Mouse (Mus musculus): ENCODE data around the gene Slc15a3. TPM values are rescaled to one million over a fixed set of nuclear protein-coding genes. Genes with fewer than 3 reads are reported as not detected.

The Slc15a3 gene
- polyA plus RNA-seq, 1 experiment from 2014 or later, result 0.45 TPM

- WGBS, result 64% methylated on average over 5 of the region's 5 CpGs
- H3K9ac ChIP-seq, result no peak overlapping the region
- H3K4me1 ChIP-seq, result peaks cover 19% of the 10 kb centered on the region; the same call in 1 of the 2 replicates
- H3K27ac ChIP-seq, result peak overlapping the region; percentile 49; the same call in 1 of the 2 replicates
- no peak for ATAC-seq (ENCODE audit: insufficient read depth, low FRiP score, low read depth)
- no peaks in the 10 kb centered on the region for H3K27me3 ChIP-seq (replicated peaks)
- H3K36me3 ChIP-seq, result peaks cover 44% of the 10 kb centered on the region
- no peaks in the 10 kb centered on the region for H3K9me3 ChIP-seq
- no peak overlapping the region for H3K4me2 ChIP-seq
- H3K4me3 ChIP-seq (replicated peaks), result no peak overlapping the region
Observed at GRCm38 (mm10) chr19:10904512-10904911, 65.0 kb downstream of the Slc15a3 start.

- Histone ChIP-seq H3K4me2 (peak overlapping the region; percentile 32; the same call in 1 of the 2 replicates), H3K27me3 (replicated peaks) (no peaks in the 10 kb centered on the region), H3K9ac (no peak overlapping the region), H3K4me3 (replicated peaks) (no peak overlapping the region), H3K4me1 (peaks cover 19% of the 10 kb centered on the region; the same call in 1 of the 2 replicates), H3K36me3 (peaks cover 38% of the 10 kb centered on the region), H3K27ac (peak overlapping the region; percentile 91), H3K9me3 (no peaks in the 10 kb centered on the region)
- ATAC-seq (ENCODE audit: insufficient read depth, low FRiP score, low read depth), result peak; percentile 75
- WGBS, result 35% methylated on average over 7 of the region's 7 CpGs
Observed at GRCm38 (mm10) chr19:10904927-10905727, 65.6 kb downstream of the Slc15a3 start.

GRCm38 (mm10) chr19:10905728-10906000, 66.1 kb downstream of the Slc15a3 start:
- H3K36me3 ChIP-seq, result peaks cover 32% of the 10 kb centered on the region
- H3K4me1 ChIP-seq, result peaks cover 19% of the 10 kb centered on the region; the same call in 1 of the 2 replicates
- 48% methylated on average over 5 of the region's 5 CpGs for WGBS
- no peak for ATAC-seq (ENCODE audit: insufficient read depth, low FRiP score, low read depth)
- no peak overlapping the region for H3K9ac ChIP-seq
- no peaks in the 10 kb centered on the region for H3K27me3 ChIP-seq (replicated peaks)
- no peak overlapping the region for H3K4me3 ChIP-seq (replicated peaks)
- H3K27ac ChIP-seq, result peak overlapping the region; percentile 91
- H3K9me3 ChIP-seq, result no peaks in the 10 kb centered on the region
- H3K4me2 ChIP-seq, result peak overlapping the region; percentile 32; the same call in 1 of the 2 replicates

GRCm38 (mm10) chr19:10907891-10908290, 68.4 kb downstream of the Slc15a3 start:
- no peak for ATAC-seq (ENCODE audit: insufficient read depth, low FRiP score, low read depth)
- peaks cover 21% of the 10 kb centered on the region; the same call in 1 of the 2 replicates for H3K4me1 ChIP-seq
- WGBS, result 50% methylated on average over 3 of the region's 3 CpGs
- no peak overlapping the region for H3K4me2 ChIP-seq
- H3K9me3 ChIP-seq, result no peaks in the 10 kb centered on the region
- no peaks in the 10 kb centered on the region for H3K27me3 ChIP-seq (replicated peaks)
- no peak overlapping the region for H3K4me3 ChIP-seq (replicated peaks)
- no peak overlapping the region for H3K9ac ChIP-seq
- H3K36me3 ChIP-seq, result peaks cover 13% of the 10 kb centered on the region
- H3K27ac ChIP-seq, result peak overlapping the region; percentile 90; the same call in 1 of the 2 replicates

Other genes starting within 250 kb of the Slc15a3 start
- gene Ddb1, start 234.4 kb upstream of the Slc15a3 start, polyA plus RNA-seq (2015; fragmentation: Nextera tagmentation; extraction: Ambion mirVana), result 301 and 305 TPM in 2 replicates
- gene Tkfc, start 234.1 kb upstream of the Slc15a3 start, polyA plus RNA-seq (2015; fragmentation: Nextera tagmentation; extraction: Ambion mirVana), result 20.3 and 21.8 TPM in 2 replicates
- 2.3 and 3.2 TPM in 2 replicates for gene Vwce, start 205.5 kb upstream of the Slc15a3 start, polyA plus RNA-seq (2015; fragmentation: Nextera tagmentation; extraction: Ambion mirVana)
- gene Pga5, start 161.7 kb upstream of the Slc15a3 start, polyA plus RNA-seq (2015; fragmentation: Nextera tagmentation; extraction: Ambion mirVana), result 28.0 and 59.2 TPM in 2 replicates
- gene Vps37c, start 151.0 kb upstream of the Slc15a3 start, polyA plus RNA-seq (2015; fragmentation: Nextera tagmentation; extraction: Ambion mirVana), result 34.0 and 40.2 TPM in 2 replicates
- 0.85 and 1.9 TPM in 2 replicates for gene Cd5, start 100.7 kb upstream of the Slc15a3 start, polyA plus RNA-seq (2015; fragmentation: Nextera tagmentation; extraction: Ambion mirVana)
- 0.48 and 1.0 TPM in 2 replicates for gene Cd6, start 9.7 kb upstream of the Slc15a3 start, polyA plus RNA-seq (2015; fragmentation: Nextera tagmentation; extraction: Ambion mirVana)
- gene Tmem132a, start 30.2 kb downstream of the Slc15a3 start, polyA plus RNA-seq (2015; fragmentation: Nextera tagmentation; extraction: Ambion mirVana), result 59.9 and 65.6 TPM in 2 replicates
- gene Tmem109, start 42.3 kb downstream of the Slc15a3 start, polyA plus RNA-seq (2015; fragmentation: Nextera tagmentation; extraction: Ambion mirVana), result 112 and 118 TPM in 2 replicates
- gene Prpf19, start 55.5 kb downstream of the Slc15a3 start, polyA plus RNA-seq (2015; fragmentation: Nextera tagmentation; extraction: Ambion mirVana), result 37.9 and 42.6 TPM in 2 replicates
- not detected in 2 replicates for gene Zp1, start 80.9 kb downstream of the Slc15a3 start, polyA plus RNA-seq (2015; fragmentation: Nextera tagmentation; extraction: Ambion mirVana)
- gene Ptgdr2, start 97.4 kb downstream of the Slc15a3 start, polyA plus RNA-seq (2015; fragmentation: Nextera tagmentation; extraction: Ambion mirVana), result 0.08 TPM in 1 of 2 replicates, not detected in the other
- gene Ccdc86, start 109.5 kb downstream of the Slc15a3 start, polyA plus RNA-seq (2015; fragmentation: Nextera tagmentation; extraction: Ambion mirVana), result 26.1 and 27.9 TPM in 2 replicates
- 6.4 and 7.0 TPM in 2 replicates for gene Ms4a10, start 134.9 kb downstream of the Slc15a3 start, polyA plus RNA-seq (2015; fragmentation: Nextera tagmentation; extraction: Ambion mirVana)
- 0.10 TPM in 1 of 2 replicates, not detected in the other for gene Ms4a15, start 153.5 kb downstream of the Slc15a3 start, polyA plus RNA-seq (2015; fragmentation: Nextera tagmentation; extraction: Ambion mirVana)
- gene Ms4a18, start 178.3 kb downstream of the Slc15a3 start, polyA plus RNA-seq (2015; fragmentation: Nextera tagmentation; extraction: Ambion mirVana), result 5.9 and 10.6 TPM in 2 replicates
- gene Ms4a8a, start 241.4 kb downstream of the Slc15a3 start, polyA plus RNA-seq (2015; fragmentation: Nextera tagmentation; extraction: Ambion mirVana), result 7.7 and 11.1 TPM in 2 replicates

All from stomach, embryonic 15.5 days (tissue).